Mouse (Mus musculus) E14TG2a.4 (cell line): ENCODE measurements at regions not wholly inside any gene's neighbourhood (a gene's known extent, or its start where the extent isn't known, plus 50 kb on each side); places are given as distances from the start of the nearest gene placed in this dataset.
A peak's percentile ranks its signal among the peaks of the same experiment; 100 is the strongest.

Experiments used
- CTCF ChIP-seq: conservative IDR thresholded peaks from 2 replicates; pipeline ENCODE4 v1.5.1; 2014; ENCODE audit warnings: low read length
- NANOG ChIP-seq: IDR thresholded peaks from 2 replicates; pipeline ENCODE4 v1.6.1; 2014; ENCODE audit warnings: borderline replicate concordance, low read length, mixed read lengths
- POU5F1 ChIP-seq: IDR thresholded peaks from 2 replicates; pipeline ENCODE4 v1.6.1; 2014; ENCODE audit warnings: low read length, borderline replicate concordance

DNA sequence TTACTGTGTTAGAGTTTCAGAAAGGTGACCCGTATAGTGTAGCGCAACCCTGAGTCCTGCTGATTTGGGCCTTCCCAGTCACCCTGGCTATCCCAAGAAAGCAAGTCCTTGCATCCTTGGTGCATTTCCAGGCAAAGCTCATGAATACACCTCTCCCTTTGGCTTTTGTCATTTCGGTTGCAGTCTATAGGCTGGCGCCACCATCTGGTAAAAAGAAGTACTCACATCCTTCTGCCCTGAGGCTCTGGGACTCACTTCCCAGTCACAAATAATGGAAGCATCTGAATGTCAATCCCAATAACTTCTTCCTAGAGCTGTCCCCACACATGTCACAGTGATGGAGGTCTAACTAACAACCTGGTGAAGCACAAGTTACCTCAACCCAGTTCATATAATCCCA is 54.4 kb upstream of the Kcnma1 start:
- TF ChIP-seq CTCF (peak; percentile 73), POU5F1 (no peak), NANOG (no peak)
